Mouse (Mus musculus): ENCODE results near the gene Bpifb9b.
"Not testable (repeated sequence)": the region's sequence is repeated elsewhere in the genome, so short reads cannot be mapped to it uniquely, and the experiment has no call there.

Gene Bpifb9b

GRCm38 (mm10) chr2:154306927-154307326 lies at the start of gene Bpifb9b:
Bpifb9b (plus strand) TSS chr2:154307227.
- DNase-seq (ENCODE audit: low spot score), result not testable (repeated sequence)

GRCm38 (mm10) chr2:154257554-154257953 lies 49.5 kb upstream of the Bpifb9b start, which contains the start of gene Bpifb9a:
Bpifb9a (plus strand) TSS chr2:154257854.
- not testable (repeated sequence) for DNase-seq (ENCODE audit: low spot score)

DNA sequence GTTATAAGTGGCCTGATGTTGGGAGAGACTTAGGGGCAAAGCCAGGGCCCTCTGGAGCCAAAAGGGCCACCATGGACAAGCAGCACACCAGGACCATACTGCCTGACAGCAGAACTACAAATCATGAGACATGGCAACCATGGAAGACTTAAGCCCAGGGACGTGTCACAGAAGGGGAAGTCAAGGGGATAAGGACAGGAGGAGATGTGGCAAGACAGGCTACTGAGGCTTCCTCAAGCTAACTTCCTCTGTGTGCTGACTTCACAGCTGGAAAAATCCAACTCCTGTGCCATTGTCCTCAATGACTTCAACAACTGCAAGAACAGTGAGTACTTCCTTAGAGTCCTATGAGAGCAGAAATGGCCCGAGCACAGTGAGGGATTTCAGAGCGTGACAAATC lies 42.6 kb upstream of the Bpifb9b start:
- not testable (repeated sequence) for DNase-seq (ENCODE audit: low spot score)

- DNase-seq (ENCODE audit: low spot score), result not testable (repeated sequence)
Measured at GRCm38 (mm10) chr2:154291866-154292265, 15.2 kb upstream of the Bpifb9b start.

GRCm38 (mm10) chr2:154292833-154293232 lies 14.2 kb upstream of the Bpifb9b start:
- no peak for DNase-seq (ENCODE audit: low spot score)

GRCm38 (mm10) chr2:154294746-154295145 lies 12.3 kb upstream of the Bpifb9b start:
- DNase-seq (ENCODE audit: low spot score), result peak; percentile 65

- DNase-seq (ENCODE audit: low spot score), result peak; percentile 57
Measured at GRCm38 (mm10) chr2:154300496-154300895, 6.5 kb upstream of the Bpifb9b start.

GRCm38 (mm10) chr2:154301763-154302162 lies 5.3 kb upstream of the Bpifb9b start:
- no peak for DNase-seq (ENCODE audit: low spot score)

GRCm38 (mm10) chr2:154304604-154305003 lies 2.4 kb upstream of the Bpifb9b start:
- DNase-seq (ENCODE audit: low spot score), result not testable (repeated sequence)

GRCm38 (mm10) chr2:154313771-154314170 lies 6.7 kb downstream of the Bpifb9b start:
- DNase-seq (ENCODE audit: low spot score), result not testable (repeated sequence)

GRCm38 (mm10) chr2:154326852-154327251 lies 19.8 kb downstream of the Bpifb9b start:
- DNase-seq (ENCODE audit: low spot score), result no peak

DNA sequence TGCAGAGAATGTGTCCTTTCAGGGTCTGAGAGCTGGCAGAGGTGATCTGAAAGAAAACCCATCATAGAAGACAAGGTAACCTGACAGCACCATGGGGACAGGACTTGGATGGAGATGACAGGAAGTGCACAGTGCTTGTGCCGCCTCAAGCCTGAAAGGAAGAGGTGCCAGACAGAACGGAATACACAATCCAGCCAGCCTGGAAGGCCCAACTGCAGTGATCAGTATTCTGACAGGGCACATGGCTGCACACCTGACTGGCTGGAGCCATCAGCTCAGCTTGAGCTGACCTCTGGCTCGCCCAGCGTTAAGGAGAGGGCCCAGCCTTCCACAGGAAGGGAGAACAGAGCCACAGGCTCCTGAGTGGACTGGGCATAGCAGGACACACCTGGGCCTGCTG lies 28.5 kb downstream of the Bpifb9b start:
- DNase-seq (ENCODE audit: low spot score), result no peak

- no peak for DNase-seq (ENCODE audit: low spot score)
Measured at GRCm38 (mm10) chr2:154338161-154338560, 31.1 kb downstream of the Bpifb9b start.

- DNase-seq (ENCODE audit: low spot score), result no peak
Measured at GRCm38 (mm10) chr2:154339356-154339755, 32.3 kb downstream of the Bpifb9b start.

DNA sequence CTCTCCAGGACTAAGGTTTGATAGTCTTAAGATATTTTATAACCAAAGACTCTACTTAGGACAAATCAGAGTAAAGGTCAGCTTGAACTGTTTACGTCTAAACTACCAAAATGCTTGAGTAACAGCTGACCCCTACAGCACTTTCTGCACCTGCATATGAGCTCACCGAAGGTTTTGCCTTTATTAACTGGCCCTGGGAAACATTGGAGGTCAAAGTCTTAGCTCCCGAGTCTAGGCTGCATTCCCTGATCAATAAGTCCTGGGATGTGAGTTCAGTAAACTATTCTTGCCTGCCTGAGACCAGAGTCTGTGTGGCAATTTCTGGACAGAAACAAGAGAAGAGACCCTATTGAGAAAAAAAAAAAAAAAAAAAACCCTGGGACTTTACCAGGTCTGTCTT lies 41.1 kb downstream of the Bpifb9b start:
- DNase-seq (ENCODE audit: low spot score), result no peak

- not testable (repeated sequence) for DNase-seq (ENCODE audit: low spot score)
Measured at GRCm38 (mm10) chr2:154354000-154354425, 47.0 kb downstream of the Bpifb9b start.

- DNase-seq (ENCODE audit: low spot score), result no peak
Measured at GRCm38 (mm10) chr2:154367510-154367909, 60.5 kb downstream of the Bpifb9b start.
